Mouse (Mus musculus): ENCODE results near the gene Cyp4v3.

DNA sequence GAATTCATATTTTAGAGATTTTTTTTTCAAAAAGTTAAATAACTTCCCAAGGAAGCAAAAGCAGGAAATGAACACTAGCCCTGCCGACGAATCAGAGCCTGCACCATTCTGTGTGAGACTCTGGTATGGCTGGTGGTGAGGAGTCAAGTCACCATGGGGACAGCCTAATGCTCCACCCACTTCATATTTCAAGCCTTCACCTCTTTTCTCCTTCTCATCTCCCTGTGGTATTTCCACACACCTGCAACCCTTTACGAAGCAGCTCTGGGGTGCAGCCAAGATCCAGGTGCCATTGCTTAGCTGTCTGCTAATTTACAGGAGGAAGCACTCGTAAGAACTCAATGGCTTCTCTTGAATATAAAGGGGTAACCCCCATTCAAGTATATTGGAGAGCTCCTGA is 22.0 kb downstream of the Cyp4v3 start:
- no peak for TF ChIP-seq CTCF (IDR thresholded peaks at IDR 0.05; ENCODE audit: borderline replicate concordance, insufficient read depth, low read length)
- no peak for TF ChIP-seq POLR2A (IDR thresholded peaks at IDR 0.05; ENCODE audit: low read depth, low read length)
